Mouse (Mus musculus) midbrain, postnatal 0 days (tissue): ENCODE results near the gene Gm49405. TPM values are rescaled to one million over a fixed set of nuclear protein-coding genes. Genes with fewer than 3 reads are reported as not detected.
"Not testable (repeated sequence)": the region's sequence is repeated elsewhere in the genome, so short reads cannot be mapped to it uniquely, and the experiment has no call there.

Experiments used
- ATAC-seq: fragments of 200-750 bp; cut with Nextera tagmentation; 2 replicates; pipeline ENCODE4 v1.8.0; 2017; ENCODE audit warnings: moderate number of reproducible peaks, mild to moderate bottlenecking, moderate TSS enrichment, moderate library complexity; ENCODE audit not compliant: low FRiP score
- DNase-seq: peaks from one replicate; pipeline ENCODE4 v3.0.0-alpha.2; 2015; ENCODE audit warnings: low spot score
- H3K27ac ChIP-seq: fragments of 300-500 bp; sonication (generic); 2 replicates; pipeline ENCODE4 v1.5.1; 2014; ENCODE audit warnings: low read depth, mild to moderate bottlenecking, low read length, mixed read lengths
- H3K27me3 ChIP-seq: fragments of 300-500 bp; sonication (generic); 2 replicates; pipeline ENCODE4 v1.6.1; 2014; ENCODE audit warnings: low read length, control low read depth, mixed read lengths; ENCODE audit not compliant: insufficient read depth
- H3K36me3 ChIP-seq: fragments of 300-500 bp; sonication (generic); 2 replicates; pipeline ENCODE4 v1.6.1; 2014; ENCODE audit warnings: low read length, control low read depth, mixed read lengths; ENCODE audit not compliant: insufficient read depth
- H3K4me1 ChIP-seq: fragments of 300-500 bp; sonication (generic); 2 replicates; pipeline ENCODE4 v1.6.1; 2014; ENCODE audit warnings: mild to moderate bottlenecking, control low read depth, antibody characterized with exemption, low read length, mixed read lengths; ENCODE audit not compliant: insufficient read depth
- H3K4me2 ChIP-seq: fragments of 300-500 bp; sonication (generic); 2 replicates; pipeline ENCODE4 v1.6.1; 2014; ENCODE audit warnings: low read depth, mild to moderate bottlenecking, low read length, mixed read lengths; ENCODE audit not compliant: poor library complexity, severe bottlenecking
- H3K4me3 ChIP-seq: fragments of 300-500 bp; sonication (generic); 2 replicates; pipeline ENCODE4 v1.5.1; 2014; ENCODE audit warnings: low read depth, mild to moderate bottlenecking, low read length, moderate library complexity
- H3K9ac ChIP-seq: fragments of 300-500 bp; sonication (generic); replicated peaks from 2 replicates; pipeline ENCODE4 v1.6.1; 2014; ENCODE audit warnings: mild to moderate bottlenecking, low read length, moderate library complexity, mixed read lengths; ENCODE audit not compliant: poor library complexity, severe bottlenecking
- H3K9me3 ChIP-seq: fragments of 300-500 bp; sonication (generic); 2 replicates; pipeline ENCODE4 v1.6.1; 2016; ENCODE audit warnings: low read length, control low read depth
- CTCF ChIP-seq: IDR thresholded peaks from 2 replicates; pipeline ENCODE4 v1.5.1; 2016; ENCODE audit warnings: antibody characterized with exemption, mild to moderate bottlenecking
- WGBS: fragments of 180-500 bp; shearing (Covaris S2); extraction: QIAGEN DNeasy Blood & Tissue Kit; methylation state at CpG from one replicate; pipeline ENCODE4 v1.1.7; 2014; 5-methylcytosine and 5-hydroxymethylcytosine counted together
- polyA plus RNA-seq: library from polyadenylated mRNA; unstranded; fragments of >200 nt; fragmentation: Nextera tagmentation; extraction: Ambion mirVana; gene quantifications from 2 replicates; pipeline ENCODE4 v1.2.1, GENCODE M21; 2015
- total RNA-seq: library from RNA; depleted of rRNA; stranded (reverse); fragments of >200 nt; gene quantifications from 2 replicates; pipeline ENCODE4 v1.2.3, GENCODE M21; 2014

Gm49405 gene
- total and polyA plus RNA-seq, 2 experiments from 2014 or later: 3.0 to 4.0 TPM

- H3K9me3 ChIP-seq: no peaks in the 10 kb centered on the region
- no peak within 1 kb of the TSS for H3K4me2 ChIP-seq
- TF ChIP-seq CTCF: no peak
- ATAC-seq: no peak
- no peaks in the 10 kb centered on the region for H3K4me1 ChIP-seq
- H3K27ac ChIP-seq: no peak within 1 kb of the TSS
- H3K36me3 ChIP-seq: no peaks in the 10 kb centered on the region
- 74% methylated on average over 4 of the region's 4 CpGs for WGBS
- no peak within 1 kb of the TSS for H3K9ac ChIP-seq
- DNase-seq: peak; percentile 51
- no peaks in the 10 kb centered on the region for H3K27me3 ChIP-seq
- H3K4me3 ChIP-seq: no peak within 1 kb of the TSS
Measured at GRCm38 (mm10) chr19:3958470-3958869, 42.0 kb upstream of the Gm49405 start, which contains the start of gene Aldh3b3. Aldh3b3 (plus strand) TSS chr19:3958645.

DNA sequence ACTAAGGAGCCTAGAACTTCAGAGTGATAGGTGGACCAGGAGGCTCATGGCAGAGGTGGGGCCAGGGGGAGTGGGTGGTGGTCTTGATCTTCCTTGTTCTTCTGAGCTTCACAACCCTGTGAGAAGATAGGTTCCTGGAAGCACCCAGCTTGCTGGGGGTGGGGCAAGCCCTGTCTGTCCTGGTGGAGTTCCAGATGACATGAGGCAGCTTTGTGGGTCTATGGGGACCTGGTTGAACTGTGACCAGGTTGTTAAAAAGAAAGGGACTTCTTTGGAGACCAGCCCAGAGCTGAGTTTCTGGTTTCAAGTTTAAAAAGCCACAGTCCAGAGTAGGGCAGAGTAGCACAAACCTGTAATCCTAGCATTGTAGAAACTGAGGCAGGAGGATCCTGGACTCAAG lies 41.4 kb upstream of the Gm49405 start:
- no peak for ATAC-seq
- no peak overlapping the region for H3K9ac ChIP-seq
- no peak for TF ChIP-seq CTCF
- no peak overlapping the region for H3K27ac ChIP-seq
- H3K4me3 ChIP-seq: no peak overlapping the region
- H3K4me2 ChIP-seq: no peak overlapping the region
- no peaks in the 10 kb centered on the region for H3K9me3 ChIP-seq
- DNase-seq: no peak
- H3K36me3 ChIP-seq: no peaks in the 10 kb centered on the region
- H3K4me1 ChIP-seq: no peaks in the 10 kb centered on the region
- no peaks in the 10 kb centered on the region for H3K27me3 ChIP-seq

DNA sequence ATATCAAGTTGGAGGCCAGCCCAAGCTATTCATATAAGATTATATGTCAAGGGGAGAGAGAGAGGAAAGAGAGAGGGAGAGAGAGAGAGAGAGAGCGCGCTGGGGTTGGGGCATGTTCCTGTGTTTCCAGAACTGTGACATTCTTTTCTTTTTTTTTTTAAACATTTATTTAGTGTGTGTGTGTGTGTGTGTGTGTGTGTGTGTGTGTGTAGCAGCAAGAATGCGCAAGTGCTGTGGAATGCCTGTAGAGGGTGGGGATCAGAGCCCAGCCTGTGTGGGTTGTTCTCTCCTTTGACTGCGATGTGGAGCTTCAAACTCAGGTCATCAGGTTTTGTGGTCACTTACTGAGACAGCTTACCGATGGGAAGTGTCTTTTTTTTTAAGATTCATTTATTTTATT lies 40.2 kb upstream of the Gm49405 start:
- H3K4me2 ChIP-seq: no peak overlapping the region
- no peaks in the 10 kb centered on the region for H3K27me3 ChIP-seq
- no peaks in the 10 kb centered on the region for H3K4me1 ChIP-seq
- no peak overlapping the region for H3K27ac ChIP-seq
- H3K4me3 ChIP-seq: no peak overlapping the region
- DNase-seq (no peak), ATAC-seq (no peak)
- TF ChIP-seq CTCF: no peak
- H3K36me3 ChIP-seq: no peaks in the 10 kb centered on the region
- no peaks in the 10 kb centered on the region for H3K9me3 ChIP-seq
- WGBS: 92% methylated on average over 5 of the region's 5 CpGs
- no peak overlapping the region for H3K9ac ChIP-seq

DNA sequence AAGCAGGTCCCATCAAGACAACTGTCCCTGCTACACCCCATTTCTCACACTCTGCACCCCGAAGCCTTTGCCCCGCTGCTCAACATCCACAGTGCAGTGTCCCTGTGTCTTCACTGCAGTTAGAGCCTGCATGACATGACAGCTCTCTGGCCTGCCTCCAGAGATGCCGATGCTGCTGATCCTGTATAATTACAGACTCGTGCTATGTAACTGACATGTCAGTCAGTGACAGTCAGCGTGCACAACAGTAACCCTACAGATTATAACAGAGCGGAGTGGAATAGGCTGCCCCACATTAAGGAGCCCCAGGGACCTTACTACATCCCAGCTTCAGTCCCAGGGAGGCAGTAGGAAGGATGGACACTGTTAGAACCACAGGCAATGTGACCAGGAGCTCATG lies 38.6 kb upstream of the Gm49405 start:
- not testable (repeated sequence) for H3K9ac ChIP-seq, H3K27ac ChIP-seq, H3K27me3 ChIP-seq, H3K4me2 ChIP-seq, DNase-seq, H3K4me3 ChIP-seq, H3K9me3 ChIP-seq, H3K36me3 ChIP-seq, ATAC-seq, H3K4me1 ChIP-seq
- 70% methylated on average over 6 of the region's 6 CpGs for WGBS

GRCm38 (mm10) chr19:3962469-3962868 lies 38.0 kb upstream of the Gm49405 start:
- Histone ChIP-seq H3K4me3 (no peak overlapping the region), H3K36me3 (no peaks in the 10 kb centered on the region), H3K27me3 (no peaks in the 10 kb centered on the region), H3K4me2 (no peak overlapping the region), H3K9me3 (no peaks in the 10 kb centered on the region), H3K4me1 (no peaks in the 10 kb centered on the region), H3K27ac (no peak overlapping the region), H3K9ac (no peak overlapping the region)
- no peak for DNase-seq
- peak; percentile 47; the same call in 1 of the 2 replicates for TF ChIP-seq CTCF
- WGBS: 16% methylated on average over 2 of the region's 2 CpGs
- no peak for ATAC-seq

GRCm38 (mm10) chr19:3964030-3964429 lies 36.4 kb upstream of the Gm49405 start:
- no peaks in the 10 kb centered on the region for H3K9me3 ChIP-seq
- no peak overlapping the region for H3K4me3 ChIP-seq
- H3K27me3 ChIP-seq: no peaks in the 10 kb centered on the region
- DNase-seq (no peak), ATAC-seq (no peak)
- H3K9ac ChIP-seq: no peak overlapping the region
- WGBS: 76% methylated on average over 4 of the region's 4 CpGs
- H3K4me1 ChIP-seq: no peaks in the 10 kb centered on the region
- H3K27ac ChIP-seq: no peak overlapping the region
- no peak overlapping the region for H3K4me2 ChIP-seq
- no peak for TF ChIP-seq CTCF
- H3K36me3 ChIP-seq: no peaks in the 10 kb centered on the region
